Mouse (Mus musculus) cerebellum, adult 9-11 months (tissue): ENCODE measurements at regions not wholly inside any gene's neighbourhood (a gene's known extent, or its start where the extent isn't known, plus 50 kb on each side); places are given as distances from the start of the nearest gene placed in this dataset.

Experiments
- DNase-seq: peaks from one replicate; pipeline ENCODE4 v3.0.0; 2022

DNA sequence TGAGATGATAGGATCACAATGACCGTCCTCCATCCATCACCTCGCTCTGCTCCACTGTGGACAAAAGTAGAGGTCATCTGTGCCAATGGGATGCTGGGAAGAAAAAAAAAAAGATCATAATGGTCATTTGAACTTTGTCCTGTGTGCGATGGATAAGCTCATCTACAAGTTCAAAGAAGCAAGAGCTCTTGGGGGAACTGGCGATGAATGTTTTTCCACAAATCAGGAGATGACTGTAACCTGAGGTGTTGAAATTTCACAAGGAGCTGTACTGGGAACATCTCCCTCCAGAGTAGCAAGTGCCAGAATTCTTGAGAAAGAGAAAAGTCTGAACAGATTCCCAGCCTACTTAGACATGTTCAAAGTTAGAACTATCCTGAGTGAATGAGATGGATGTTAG, 287.0 kb downstream of the Tns3 start:
- DNase-seq = no peak

DNA sequence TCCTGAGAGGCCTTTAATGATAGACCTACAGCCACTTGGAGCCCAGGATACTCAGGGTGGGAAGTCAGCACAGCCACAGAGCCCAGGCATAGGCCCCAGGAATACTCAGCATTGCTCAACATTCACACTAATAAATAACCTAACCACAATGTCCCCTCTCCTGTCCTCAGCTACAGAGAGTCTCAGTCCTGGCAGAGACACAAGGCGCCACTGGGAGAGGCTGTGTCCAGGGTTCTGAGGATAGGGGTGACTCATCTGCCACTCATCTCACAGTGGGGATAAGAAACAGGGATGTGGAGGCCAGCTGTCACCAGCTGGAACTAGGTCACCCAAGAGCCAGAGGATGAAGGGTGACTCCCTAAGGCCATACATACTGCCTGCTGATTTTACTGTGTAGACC, 298.8 kb downstream of the Tns3 start:
- DNase-seq = no peak

DNA sequence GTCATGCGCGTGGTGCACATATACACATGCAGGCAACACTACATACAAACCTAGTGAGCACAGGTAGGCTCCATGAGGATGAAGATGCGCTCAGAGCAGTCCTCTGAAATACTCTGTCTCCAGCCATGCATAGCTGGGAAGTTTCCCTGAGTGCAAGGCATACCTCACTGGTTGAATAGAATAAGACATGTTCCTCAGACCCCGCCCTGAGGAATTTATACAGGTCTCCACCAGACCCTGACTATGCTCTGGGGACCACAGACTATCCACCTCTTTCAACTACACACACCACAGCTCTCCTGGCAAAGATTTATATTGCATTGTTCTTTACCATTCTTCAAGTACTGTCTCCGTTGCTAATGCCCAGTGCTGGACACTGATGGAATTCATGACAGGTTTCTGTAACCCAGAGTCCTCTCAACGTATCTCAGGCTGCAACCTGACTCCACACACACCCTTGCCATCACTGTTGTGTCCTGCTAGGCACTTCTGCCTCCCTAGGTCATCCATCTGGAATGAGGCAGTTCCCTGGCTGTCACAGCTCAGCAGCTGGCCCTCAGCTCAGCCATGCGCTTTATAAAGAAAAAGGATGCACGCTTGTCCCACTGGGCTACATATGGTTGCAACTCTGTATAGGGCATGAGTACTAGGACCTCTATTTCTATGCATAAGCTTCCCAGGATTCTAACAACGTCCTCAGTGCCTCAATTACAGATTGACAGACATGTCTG, 299.5 kb downstream of the Tns3 start:
- no peak for DNase-seq

DNA sequence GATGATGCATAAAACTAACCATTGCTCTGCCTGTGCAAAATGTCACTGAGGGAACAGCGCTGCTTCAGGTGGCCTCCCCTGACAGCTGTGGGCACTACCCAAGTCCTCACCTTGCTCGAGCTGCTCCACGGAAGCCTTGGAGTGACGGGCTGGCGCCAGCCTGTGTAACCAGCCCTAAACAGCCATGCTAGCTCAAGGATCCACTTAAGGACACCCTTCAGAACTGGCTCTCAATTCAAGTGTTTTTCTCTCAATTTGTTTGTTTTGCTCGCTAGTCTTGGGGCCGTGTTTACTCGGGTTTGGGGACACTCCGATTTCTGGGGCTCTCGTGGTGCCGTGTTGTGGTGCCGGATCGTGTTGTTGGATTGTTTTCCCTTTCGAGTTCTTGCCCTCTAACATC, 319.4 kb downstream of the Tns3 start:
- no peak for DNase-seq

DNA sequence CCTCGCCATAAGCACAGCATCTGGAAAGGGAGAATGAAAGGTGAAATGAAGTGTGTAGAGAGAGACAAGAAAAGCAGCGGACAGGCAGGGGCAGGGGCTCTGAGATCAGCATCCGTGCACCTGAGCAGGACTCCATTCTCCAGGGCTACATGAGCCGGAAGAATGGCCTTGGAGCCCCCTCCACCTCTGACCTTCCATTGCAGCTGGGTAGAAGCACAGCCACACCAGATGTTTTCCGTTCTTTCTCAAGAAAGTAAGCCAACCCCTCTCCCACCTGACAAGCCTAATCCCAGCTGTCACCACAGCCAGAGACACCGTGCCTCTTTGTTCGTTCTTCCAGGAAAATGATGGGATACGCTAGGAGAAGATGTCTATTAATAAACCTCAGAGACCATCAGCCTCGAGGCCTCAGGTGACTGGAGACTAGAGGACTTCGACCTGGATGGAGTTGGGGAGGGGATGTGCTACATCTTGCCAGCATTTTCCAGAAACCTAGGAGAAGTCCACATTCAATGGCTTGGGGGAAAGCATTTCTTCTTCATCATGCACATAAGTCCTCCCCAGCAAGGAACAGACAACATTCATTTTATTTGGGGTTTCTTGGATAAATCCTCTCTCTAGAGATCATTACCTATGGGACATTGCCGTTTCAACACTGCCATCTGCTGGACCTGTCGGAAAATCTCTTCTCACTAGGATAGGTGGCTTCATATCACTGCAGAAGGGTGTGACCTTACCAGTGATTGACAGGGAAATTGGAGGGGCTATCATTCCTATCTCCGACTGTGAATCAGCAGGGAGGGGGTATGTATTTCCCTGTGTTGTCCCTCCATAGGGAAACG, 361.8 kb downstream of the Tns3 start:
- peak; percentile 20 for DNase-seq

DNA sequence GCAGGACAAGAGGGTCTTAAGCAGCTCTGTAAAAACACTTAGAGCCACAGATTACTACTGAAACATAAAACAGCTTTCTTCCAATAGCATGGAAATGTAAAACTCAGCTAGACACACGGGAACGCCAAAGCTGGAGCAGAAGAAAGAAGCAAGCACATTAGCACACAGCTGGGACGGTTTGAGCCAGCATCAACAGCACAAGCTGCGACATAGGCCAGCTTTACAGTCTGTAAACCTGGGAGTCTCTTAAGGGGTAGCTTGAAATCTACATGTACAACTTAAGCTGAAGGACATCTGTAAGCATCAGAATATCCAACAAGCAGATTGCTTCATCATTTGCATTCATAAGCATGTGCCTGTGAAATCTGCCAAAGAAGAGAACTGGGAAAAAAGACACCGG, 366.9 kb downstream of the Tns3 start:
- DNase-seq = no peak

DNA sequence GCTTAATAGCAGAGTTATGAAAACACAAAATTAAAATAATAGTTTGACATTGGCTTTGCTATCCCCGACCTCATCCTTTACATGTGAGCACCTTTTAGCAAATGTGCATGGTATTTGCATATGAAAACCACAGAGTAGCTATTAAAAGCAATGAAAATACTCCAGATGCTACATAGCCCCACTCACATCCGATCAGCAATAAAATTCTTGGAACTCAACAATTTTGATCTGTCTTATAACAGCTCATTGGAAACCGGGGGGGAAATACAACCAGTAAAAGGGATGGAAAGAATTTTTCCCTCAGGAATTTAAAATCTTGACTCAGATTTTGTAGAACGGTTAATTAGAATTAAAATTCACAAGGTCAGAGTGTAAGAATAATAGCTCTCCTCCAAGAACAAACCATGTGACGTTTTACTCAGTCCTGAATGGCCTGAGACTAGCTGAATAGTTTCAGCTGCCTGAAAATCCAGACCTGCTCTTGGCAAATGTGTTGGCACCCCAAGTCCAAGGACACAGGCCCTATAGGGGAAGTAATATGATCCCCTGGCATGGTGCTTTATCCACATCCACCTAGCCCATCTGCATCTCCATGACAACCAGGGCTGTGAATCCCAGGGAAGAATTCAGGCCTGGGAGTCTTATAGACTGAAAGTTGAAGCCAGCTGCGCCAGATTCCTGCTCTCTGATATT, 370.9 kb downstream of the Tns3 start:
- no peak for DNase-seq

DNA sequence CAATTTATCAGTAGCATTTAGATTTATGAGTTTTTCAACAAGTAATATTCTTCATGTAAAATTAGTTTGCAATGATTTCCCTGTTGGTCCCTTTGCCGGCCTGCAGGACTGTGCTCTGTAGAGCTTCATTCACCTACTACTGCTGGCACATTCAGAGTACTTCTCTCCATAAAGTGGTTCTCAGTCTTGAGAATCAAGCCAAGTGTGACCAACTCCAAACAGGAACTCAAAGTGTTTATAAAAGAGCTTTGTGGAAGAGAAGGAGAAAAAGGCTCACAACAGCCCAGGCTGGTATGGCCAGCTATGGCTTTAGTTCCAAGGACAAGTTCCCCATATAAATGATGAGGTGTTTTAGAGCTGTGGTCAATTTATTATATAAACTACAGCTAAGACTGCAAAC, 379.1 kb downstream of the Tns3 start:
- no peak for DNase-seq

DNA sequence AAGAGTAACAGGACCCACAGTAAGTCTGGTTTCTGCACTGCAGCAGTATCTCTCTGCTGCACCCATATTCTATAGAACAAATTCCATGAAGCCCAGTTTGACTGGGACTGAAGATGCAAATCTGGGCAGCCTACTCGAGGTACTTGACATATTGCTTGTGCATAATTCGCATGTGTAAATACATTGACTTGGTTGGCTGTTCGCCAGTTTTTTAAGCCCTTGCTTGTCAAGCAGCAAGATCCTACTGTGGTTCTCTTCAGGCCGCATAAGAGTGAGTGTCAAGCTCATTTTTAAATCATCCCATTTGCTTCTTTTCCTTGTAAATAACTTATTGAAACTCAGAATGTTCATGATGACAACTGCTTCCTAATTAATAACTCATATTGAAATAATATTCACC, 389.1 kb downstream of the Tns3 start:
- DNase-seq = no peak

DNA sequence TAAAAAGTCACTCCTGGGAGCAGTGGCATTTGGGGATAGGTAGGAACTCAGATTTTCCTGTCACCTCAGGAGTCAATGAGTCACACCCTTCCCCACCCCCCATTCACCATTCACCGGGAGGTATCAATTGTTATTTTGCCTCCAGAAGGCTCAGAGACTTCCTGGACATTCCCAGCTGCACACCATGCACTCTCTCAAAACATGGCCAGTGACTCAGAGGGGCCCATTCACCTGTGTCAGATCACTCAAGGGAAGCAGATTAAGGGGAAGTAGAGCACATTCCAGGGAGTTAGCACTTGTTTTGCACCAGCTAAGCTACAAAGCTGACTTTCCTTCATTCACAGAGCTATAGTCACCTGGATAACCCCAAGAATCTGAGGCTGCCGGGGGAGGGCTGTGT, 395.2 kb downstream of the Tns3 start:
- no peak for DNase-seq

DNA sequence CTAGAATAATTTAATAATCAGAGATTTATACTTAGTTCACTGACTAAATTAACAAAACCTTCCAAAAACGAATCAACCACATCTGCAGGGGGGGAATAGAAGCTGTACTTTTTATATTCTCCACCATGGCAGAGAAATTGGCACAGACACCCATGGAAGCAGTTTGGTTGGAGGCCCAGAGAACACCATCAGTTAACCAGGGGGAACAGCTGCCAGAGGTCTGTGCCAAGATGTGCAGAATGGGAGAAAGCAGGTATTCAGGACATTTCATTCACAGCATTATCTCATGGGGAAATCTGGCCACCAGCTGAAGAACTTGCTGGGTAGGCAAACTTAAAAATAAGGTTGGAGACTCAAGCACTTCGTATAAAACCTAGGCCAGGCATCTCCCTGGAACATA, 410.3 kb downstream of the Tns3 start:
- no peak for DNase-seq

DNA sequence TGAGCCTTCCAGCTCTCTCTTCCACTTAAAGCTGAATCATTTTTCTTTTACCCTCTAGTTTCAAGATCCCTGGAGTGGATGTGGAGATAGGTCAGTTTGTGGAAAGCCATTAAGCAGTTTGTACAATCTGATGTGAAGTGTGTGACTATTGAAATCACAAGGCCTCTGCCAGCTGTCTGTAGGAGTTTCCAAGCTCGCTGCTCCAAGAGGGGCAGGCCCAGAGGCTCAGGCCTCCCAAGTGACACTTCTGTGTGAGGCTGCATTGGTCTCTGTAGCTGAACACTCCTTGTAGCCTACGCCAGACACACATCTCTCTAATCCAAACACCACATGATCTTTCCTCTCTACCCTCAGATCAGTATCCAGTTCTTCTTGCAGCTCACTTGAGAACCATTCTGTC, 413.0 kb downstream of the Tns3 start:
- no peak for DNase-seq

DNA sequence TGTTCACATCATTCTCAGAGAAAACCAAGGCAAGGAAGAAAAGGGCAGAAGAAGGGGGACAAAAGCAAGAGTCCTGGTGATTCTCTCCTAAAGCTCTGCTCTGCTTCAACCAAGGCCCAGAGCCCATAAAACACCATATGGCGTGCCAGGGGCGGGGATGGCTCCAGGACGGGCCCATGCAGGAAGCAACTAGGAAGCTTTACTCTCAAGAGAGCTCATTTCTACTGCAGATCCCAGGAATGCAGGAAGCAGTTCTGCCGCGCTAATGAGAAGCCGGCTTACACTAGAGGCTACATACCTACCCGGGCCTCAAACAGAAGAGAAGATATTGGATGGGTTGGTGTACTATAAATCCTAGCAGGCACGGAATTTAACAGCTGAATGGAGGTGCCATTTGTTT, 414.9 kb downstream of the Tns3 start:
- no peak for DNase-seq

DNA sequence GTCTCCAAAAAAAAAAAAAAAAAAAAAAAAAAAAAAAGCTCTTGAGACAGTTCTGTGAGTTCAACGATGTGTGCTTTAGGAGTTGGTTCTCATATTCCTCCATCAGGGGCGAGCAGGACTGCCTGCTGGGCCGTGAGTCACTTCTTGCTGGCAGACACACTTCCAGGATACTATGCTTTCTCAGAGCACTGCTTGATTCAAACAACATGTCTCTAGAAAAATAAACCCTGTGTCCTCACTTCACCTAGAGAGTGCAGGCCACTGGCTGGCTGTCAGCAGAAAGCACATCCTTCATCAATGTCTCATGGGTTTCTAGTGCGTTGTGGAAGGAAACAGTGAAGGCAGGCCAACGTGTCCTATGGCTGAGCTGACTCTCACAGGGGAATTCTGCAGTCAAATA, 416.8 kb downstream of the Tns3 start:
- DNase-seq = no peak

DNA sequence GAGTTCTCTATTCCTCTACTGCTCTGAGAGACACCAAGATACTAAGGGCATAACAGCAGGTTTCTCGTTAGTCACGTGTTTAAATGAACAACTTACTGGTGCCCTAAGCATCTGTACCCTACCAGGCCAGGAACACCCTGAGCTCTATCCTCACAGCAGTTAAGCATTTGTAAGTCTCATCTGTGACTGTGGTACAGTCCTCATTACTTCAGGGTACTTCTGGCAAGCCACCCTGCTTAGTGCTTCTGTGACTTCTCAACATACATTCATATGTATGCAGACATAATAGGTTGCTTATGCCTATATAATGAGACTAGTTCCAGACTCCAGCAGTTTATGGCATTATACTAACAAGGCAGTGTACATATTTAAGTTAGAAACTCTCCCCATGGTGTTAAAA, 417.3 kb downstream of the Tns3 start:
- no peak for DNase-seq

DNA sequence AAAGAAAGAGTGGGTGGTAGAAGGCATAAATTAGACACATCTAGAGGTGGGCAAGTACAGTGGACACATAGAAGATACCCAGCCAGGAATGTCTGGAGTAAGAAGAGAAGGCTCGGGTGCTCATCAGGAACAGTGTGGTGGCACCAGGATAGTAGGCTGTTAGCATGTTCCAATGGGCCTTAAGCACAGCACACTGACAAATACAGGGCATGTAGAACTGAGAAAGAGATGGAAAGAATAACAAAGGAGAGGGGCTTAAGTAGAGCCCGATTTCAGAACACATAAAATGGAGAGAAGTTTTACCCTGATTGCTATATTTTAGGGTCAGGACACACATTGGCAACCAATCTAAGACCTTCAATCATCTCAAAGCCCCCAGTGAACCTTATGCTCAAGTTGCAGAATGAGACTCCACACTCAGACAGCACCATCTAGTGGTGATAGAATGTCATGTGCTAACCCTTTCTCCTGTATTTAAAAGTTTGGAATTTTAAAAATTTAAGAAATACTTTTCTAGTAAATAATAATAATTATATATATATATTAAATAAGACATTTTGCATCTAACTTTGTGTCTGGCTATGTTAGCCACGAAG, 418.8 kb downstream of the Tns3 start:
- no peak for DNase-seq

DNA sequence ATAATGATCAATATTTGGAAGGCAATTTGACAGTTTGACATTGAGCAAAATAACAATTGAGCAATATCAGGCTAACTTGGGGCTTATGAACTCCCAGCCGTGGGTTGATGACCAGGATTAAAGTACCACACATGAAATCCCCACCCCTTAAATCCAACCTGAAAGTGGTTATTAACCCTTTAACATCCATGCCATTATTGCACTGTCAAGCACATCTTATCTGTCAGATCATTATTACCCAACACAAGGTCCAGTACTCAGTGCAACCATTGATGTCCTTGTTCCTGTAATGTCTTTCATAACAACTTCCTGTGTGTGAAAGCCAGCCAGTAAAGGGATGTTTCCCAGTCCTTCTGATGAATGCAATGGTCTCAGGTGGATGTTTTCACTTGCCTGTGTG, 425.8 kb downstream of the Tns3 start:
- DNase-seq = no peak

DNA sequence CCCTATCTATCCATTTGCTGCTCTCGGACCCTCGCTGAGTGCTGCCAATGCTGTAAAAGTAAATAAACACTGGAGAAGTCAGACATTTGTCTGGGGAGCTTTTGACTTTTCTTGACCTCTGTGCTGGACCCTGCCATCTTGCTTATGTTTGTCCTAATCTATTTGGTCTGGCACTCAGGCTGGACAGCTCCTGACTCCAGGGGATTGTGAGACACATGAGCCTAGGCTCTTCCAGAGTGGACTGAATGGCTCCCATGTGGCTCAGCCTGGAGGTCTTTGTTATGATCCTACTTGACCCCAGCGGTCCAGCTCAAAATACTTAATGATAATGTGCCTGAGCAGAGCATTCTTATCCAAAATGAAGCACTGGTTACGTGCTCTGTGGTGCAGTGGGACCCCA, 426.8 kb downstream of the Tns3 start:
- DNase-seq = no peak

DNA sequence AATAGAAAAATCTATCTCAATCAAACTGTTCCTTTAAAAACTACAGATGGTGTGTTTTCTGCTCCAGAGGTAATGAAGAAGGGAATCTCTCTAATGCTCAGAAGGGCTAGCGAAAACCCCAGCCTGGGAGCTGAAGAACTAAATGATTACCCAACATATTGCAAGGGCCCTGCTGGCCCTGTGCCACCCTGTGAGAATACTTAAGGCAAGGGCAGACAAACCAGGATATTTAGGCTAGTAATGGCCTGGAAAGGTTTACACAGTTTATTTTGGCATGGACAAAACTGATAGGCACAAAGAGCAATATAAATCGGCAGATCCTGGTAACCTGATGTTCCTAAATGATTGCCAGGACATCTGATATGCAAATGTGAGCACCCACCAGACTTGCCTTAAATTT, 428.3 kb downstream of the Tns3 start:
- DNase-seq = no peak

DNA sequence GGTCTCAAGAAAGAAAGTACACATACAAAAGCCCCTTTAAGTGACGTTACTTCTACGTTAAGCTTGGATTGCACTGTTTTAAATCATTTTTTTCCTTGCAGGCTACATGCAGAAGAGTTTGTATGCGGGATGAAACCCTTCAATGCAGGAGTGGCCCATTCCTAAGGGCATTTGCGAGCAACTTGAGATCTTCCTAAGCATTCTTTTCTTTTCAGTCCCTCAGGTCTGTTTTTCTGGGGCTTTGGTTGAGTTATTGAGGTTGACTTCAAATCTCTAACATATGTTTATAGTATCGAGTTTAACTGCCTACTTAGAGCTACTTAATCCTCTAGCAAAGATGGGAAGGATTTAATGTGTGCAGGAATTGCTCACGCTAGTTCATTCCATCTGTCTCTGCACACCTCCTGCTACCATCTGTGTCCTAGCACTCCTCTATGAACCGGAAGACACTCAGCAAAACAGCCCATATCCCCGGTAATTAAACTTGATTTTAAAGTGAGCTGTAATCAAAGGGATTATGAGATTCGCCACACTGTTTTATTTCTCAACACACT, 431.6 kb downstream of the Tns3 start:
- no peak for DNase-seq

DNA sequence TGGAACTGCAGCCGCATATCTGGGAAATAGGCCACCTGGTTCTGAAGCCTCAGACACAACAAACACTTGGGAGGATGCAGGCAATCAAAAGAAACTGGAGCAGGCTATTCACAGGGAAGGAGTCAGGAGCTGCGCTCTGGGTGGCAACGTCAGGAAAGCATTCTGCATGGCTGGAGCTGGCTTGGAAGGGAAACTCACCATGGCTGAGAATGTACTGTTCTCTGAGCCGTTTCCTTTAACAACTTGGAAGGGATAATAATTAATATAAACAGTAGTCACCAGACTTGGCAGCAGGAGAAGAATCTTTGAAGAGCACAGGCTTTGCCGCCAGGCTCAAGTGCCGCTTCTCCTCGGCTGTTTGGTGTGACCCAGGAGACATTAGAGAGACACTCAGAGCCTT, 434.5 kb downstream of the Tns3 start:
- no peak for DNase-seq

DNA sequence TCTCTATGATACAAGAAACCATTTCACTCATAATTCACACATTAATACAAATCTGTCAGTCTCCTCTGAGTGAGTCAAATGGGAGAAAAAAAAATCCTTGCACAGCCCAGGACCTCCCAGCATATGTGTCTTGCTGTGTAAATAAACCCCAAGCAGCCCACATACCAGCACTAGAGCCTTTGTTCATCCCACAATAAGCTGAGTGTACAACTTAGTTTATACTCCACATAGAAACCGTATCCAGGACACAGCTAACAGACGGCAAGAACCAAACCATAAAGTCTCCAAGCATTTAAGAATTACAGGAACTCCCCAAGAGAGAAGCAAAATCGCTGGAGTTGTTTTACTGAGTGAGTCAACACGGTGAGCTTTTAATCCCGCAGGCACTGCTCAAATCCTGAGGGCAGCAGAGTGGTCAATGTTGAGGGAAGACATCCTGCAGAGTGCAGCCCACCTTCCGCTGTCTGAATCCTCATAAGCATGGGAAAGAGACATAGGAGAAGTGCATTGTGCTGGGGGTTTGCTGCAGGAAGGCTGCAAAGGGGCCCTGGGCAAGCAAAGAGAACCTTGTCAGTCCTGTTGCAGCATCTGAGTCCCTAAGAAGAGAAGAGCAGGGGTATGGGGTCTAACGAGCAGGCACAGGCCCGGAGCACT, 436.4 kb downstream of the Tns3 start:
- no peak for DNase-seq

DNA sequence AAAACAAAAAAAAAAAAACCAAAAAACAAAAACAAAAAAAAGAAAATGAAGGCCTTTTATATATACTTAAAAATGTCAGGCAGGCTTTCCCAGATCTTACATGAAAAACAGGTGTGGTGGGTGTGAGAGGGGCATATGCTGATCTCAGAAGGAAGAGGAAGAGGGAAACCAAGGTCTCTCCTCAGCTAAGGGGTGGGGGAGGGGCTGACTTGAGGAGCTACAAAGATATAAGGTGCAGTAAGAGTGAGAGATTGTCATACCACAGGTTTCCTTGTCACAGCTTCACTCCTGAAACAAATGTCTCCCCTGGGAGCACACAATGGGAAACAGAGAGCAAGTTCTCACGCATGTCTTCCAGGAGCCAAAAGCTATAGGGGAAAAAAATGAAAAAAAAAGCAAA, 440.0 kb downstream of the Tns3 start:
- no peak for DNase-seq
